Mouse (Mus musculus): ENCODE data around the gene Hipk1. TPM values are rescaled to one million over a fixed set of nuclear protein-coding genes. Genes with fewer than 3 reads are reported as not detected.

The Hipk1 gene
- polyA plus RNA-seq, 1 experiment from 2014 or later, result 13.8 TPM

GRCm38 (mm10) chr3:103733799-103734695 lies 57.3 kb downstream of the Hipk1 start:
- DNase-seq (ENCODE audit: low spot score), result peak; percentile 67
- Histone ChIP-seq H3K9me3 (ENCODE audit: low read length) (no peaks in the 10 kb centered on the region), H3K4me1 (ENCODE audit: insufficient read depth, low read depth, low read length) (peaks cover 13% of the 10 kb centered on the region; the same call in 1 of the 2 replicates), H3K27me3 (replicated peaks; ENCODE audit: insufficient read depth, low read length) (no peaks in the 10 kb centered on the region), H3K4me3 (ENCODE audit: low read depth, low read length) (no peak overlapping the region), H3K36me3 (ENCODE audit: insufficient read depth, low read length) (0 out of 2 replicates have a peak, but pooled peaks cover 7% of the 10 kb centered on the region), H3K4me2 (replicated peaks; ENCODE audit: low read depth, low read length) (peak overlapping the region; percentile 58), H3K27ac (ENCODE audit: low read length) (peak overlapping the region; percentile 71), H3K9ac (replicated peaks; ENCODE audit: low read depth) (no peak overlapping the region)
- no peak for TF ChIP-seq EP300 (IDR thresholded peaks at IDR 0.05)
- no peak; the same call in 1 of the 2 replicates for TF ChIP-seq CTCF (IDR thresholded peaks at IDR 0.05)
- 36% methylated on average over 19 of the region's 19 CpGs for WGBS
- ATAC-seq, result no peak

GRCm38 (mm10) chr3:103733176-103733575 lies 58.2 kb downstream of the Hipk1 start:
- TF ChIP-seq EP300 (IDR thresholded peaks at IDR 0.05) (no peak), CTCF (IDR thresholded peaks at IDR 0.05) (no peak)
- peaks cover 13% of the 10 kb centered on the region; the same call in 1 of the 2 replicates for H3K4me1 ChIP-seq (ENCODE audit: insufficient read depth, low read depth, low read length)
- 42% methylated on average over 2 of the region's 2 CpGs for WGBS
- no peaks in the 10 kb centered on the region for H3K27me3 ChIP-seq (replicated peaks; ENCODE audit: insufficient read depth, low read length)
- H3K36me3 ChIP-seq (ENCODE audit: insufficient read depth, low read length), result 0 out of 2 replicates have a peak, but pooled peaks cover 7% of the 10 kb centered on the region
- no peaks in the 10 kb centered on the region for H3K9me3 ChIP-seq (ENCODE audit: low read length)
- DNase-seq (ENCODE audit: low spot score), result peak; percentile 58
- 0 out of 2 replicates have a peak overlapping the region, but pooled peaks have one; percentile 12 for H3K27ac ChIP-seq (ENCODE audit: low read length)
- H3K9ac ChIP-seq (replicated peaks; ENCODE audit: low read depth), result no peak overlapping the region
- no peak overlapping the region for H3K4me2 ChIP-seq (replicated peaks; ENCODE audit: low read depth, low read length)
- peak; percentile 3; the same call in 1 of the 2 replicates for ATAC-seq
- no peak overlapping the region for H3K4me3 ChIP-seq (ENCODE audit: low read depth, low read length)

GRCm38 (mm10) chr3:103732116-103732515 lies 59.2 kb downstream of the Hipk1 start:
- H3K36me3 ChIP-seq (ENCODE audit: insufficient read depth, low read length), result 0 out of 2 replicates have a peak, but pooled peaks cover 7% of the 10 kb centered on the region
- no peaks in the 10 kb centered on the region for H3K9me3 ChIP-seq (ENCODE audit: low read length)
- 80% methylated on average over 3 of the region's 3 CpGs for WGBS
- ATAC-seq (no peak), DNase-seq (ENCODE audit: low spot score) (no peak)
- H3K4me2 ChIP-seq (replicated peaks; ENCODE audit: low read depth, low read length), result no peak overlapping the region
- peaks cover 7% of the 10 kb centered on the region; the same call in 1 of the 2 replicates for H3K4me1 ChIP-seq (ENCODE audit: insufficient read depth, low read depth, low read length)
- TF ChIP-seq CTCF (IDR thresholded peaks at IDR 0.05), result no peak
- TF ChIP-seq EP300 (IDR thresholded peaks at IDR 0.05), result no peak
- no peak overlapping the region for H3K4me3 ChIP-seq (ENCODE audit: low read depth, low read length)
- no peak overlapping the region for H3K27ac ChIP-seq (ENCODE audit: low read length)
- no peak overlapping the region for H3K9ac ChIP-seq (replicated peaks; ENCODE audit: low read depth)
- no peaks in the 10 kb centered on the region for H3K27me3 ChIP-seq (replicated peaks; ENCODE audit: insufficient read depth, low read length)

GRCm38 (mm10) chr3:103729850-103730249 lies 61.5 kb downstream of the Hipk1 start:
- no peaks in the 10 kb centered on the region for H3K27me3 ChIP-seq (replicated peaks; ENCODE audit: insufficient read depth, low read length)
- no peaks in the 10 kb centered on the region for H3K9me3 ChIP-seq (ENCODE audit: low read length)
- H3K4me3 ChIP-seq (ENCODE audit: low read depth, low read length), result no peak overlapping the region
- ATAC-seq, result no peak
- 85% methylated on average over 9 of the region's 9 CpGs for WGBS
- no peaks in the 10 kb centered on the region for H3K36me3 ChIP-seq (ENCODE audit: insufficient read depth, low read length)
- no peak overlapping the region for H3K4me2 ChIP-seq (replicated peaks; ENCODE audit: low read depth, low read length)
- H3K4me1 ChIP-seq (ENCODE audit: insufficient read depth, low read depth, low read length), result peaks cover 6% of the 10 kb centered on the region; the same call in 1 of the 2 replicates
- DNase-seq (ENCODE audit: low spot score), result no peak
- TF ChIP-seq CTCF (IDR thresholded peaks at IDR 0.05), result no peak
- TF ChIP-seq EP300 (IDR thresholded peaks at IDR 0.05), result no peak
- no peak overlapping the region for H3K27ac ChIP-seq (ENCODE audit: low read length)
- H3K9ac ChIP-seq (replicated peaks; ENCODE audit: low read depth), result no peak overlapping the region

- 25% methylated on average over 2 of the region's 2 CpGs for WGBS
- H3K4me2 ChIP-seq (replicated peaks; ENCODE audit: low read depth, low read length), result no peak overlapping the region
- no peaks in the 10 kb centered on the region for H3K27me3 ChIP-seq (replicated peaks; ENCODE audit: insufficient read depth, low read length)
- no peaks in the 10 kb centered on the region for H3K36me3 ChIP-seq (ENCODE audit: insufficient read depth, low read length)
- DNase-seq (ENCODE audit: low spot score) (no peak), ATAC-seq (no peak)
- H3K9ac ChIP-seq (replicated peaks; ENCODE audit: low read depth), result no peak overlapping the region
- no peaks in the 10 kb centered on the region for H3K4me1 ChIP-seq (ENCODE audit: insufficient read depth, low read depth, low read length)
- TF ChIP-seq CTCF (IDR thresholded peaks at IDR 0.05), result no peak
- TF ChIP-seq EP300 (IDR thresholded peaks at IDR 0.05), result no peak
- no peak overlapping the region for H3K27ac ChIP-seq (ENCODE audit: low read length)
- no peak overlapping the region for H3K4me3 ChIP-seq (ENCODE audit: low read depth, low read length)
- no peaks in the 10 kb centered on the region for H3K9me3 ChIP-seq (ENCODE audit: low read length)
These were observed 63.5 kb downstream of the Hipk1 start for GRCm38 (mm10) chr3:103727813-103728326.

- no peaks in the 10 kb centered on the region for H3K9me3 ChIP-seq (ENCODE audit: low read length)
- 35% methylated on average over 3 of the region's 3 CpGs for WGBS
- H3K4me1 ChIP-seq (ENCODE audit: insufficient read depth, low read depth, low read length), result no peaks in the 10 kb centered on the region
- no peaks in the 10 kb centered on the region for H3K27me3 ChIP-seq (replicated peaks; ENCODE audit: insufficient read depth, low read length)
- H3K36me3 ChIP-seq (ENCODE audit: insufficient read depth, low read length), result no peaks in the 10 kb centered on the region
- no peak overlapping the region for H3K4me3 ChIP-seq (ENCODE audit: low read depth, low read length)
- no peak for DNase-seq (ENCODE audit: low spot score)
- no peak overlapping the region for H3K4me2 ChIP-seq (replicated peaks; ENCODE audit: low read depth, low read length)
- H3K27ac ChIP-seq (ENCODE audit: low read length), result no peak overlapping the region
- no peak for ATAC-seq
- no peak overlapping the region for H3K9ac ChIP-seq (replicated peaks; ENCODE audit: low read depth)
- TF ChIP-seq EP300 (IDR thresholded peaks at IDR 0.05) (no peak), CTCF (IDR thresholded peaks at IDR 0.05) (no peak)
These were observed 64.7 kb downstream of the Hipk1 start for GRCm38 (mm10) chr3:103726642-103727041.
